Mouse (Mus musculus) thymus, adult 2 months (tissue): ENCODE results near the gene Tubgcp3.

ENCODE experiments used
- CTCF ChIP-seq: fragments of 200-500 bp; IDR thresholded peaks from 2 replicates; pipeline ENCODE4 v1.5.1; 2012; ENCODE audit warnings: mild to moderate bottlenecking, control low read depth, low read length, moderate library complexity, borderline replicate concordance; ENCODE audit not compliant: control insufficient read depth, poor library complexity, insufficient read depth; ENCODE audit errors: extremely low read depth
- POLR2A ChIP-seq: fragments of 200-500 bp; IDR thresholded peaks from 2 replicates; pipeline ENCODE4 v1.6.1; 2012; ENCODE audit warnings: mild to moderate bottlenecking, low read length, control low read depth, moderate library complexity; ENCODE audit not compliant: control insufficient read depth, poor library complexity, insufficient read depth; ENCODE audit errors: extremely low read depth

GRCm38 (mm10) chr8:12576739-12577138 is 95.3 kb downstream of the Tubgcp3 start:
- TF ChIP-seq POLR2A (no peak), CTCF (no peak)
